Mouse (Mus musculus): Measurements from ENCODE around the gene Rcn3. TPM values are rescaled to one million over a fixed set of nuclear protein-coding genes. Genes with fewer than 3 reads are reported as not detected.
A peak's percentile ranks its signal among the peaks of the same experiment; 100 is the strongest.

Rcn3 gene
- total and polyA plus RNA-seq, 3 experiments, result 0.38 TPM; not detected in 2

GRCm38 (mm10) chr7:45139904-45140723 is 48.1 kb upstream of the Rcn3 start:
- peaks cover 2 to 23% of the 10 kb centered on the region in 2 experiments; a peak in 3 of 4 replicates for H3K4me1 ChIP-seq (ENCODE audit: control insufficient read depth in 1 of 2, insufficient read depth in 2 of 2)
- no peaks in the 10 kb centered on the region for H3K79me2 ChIP-seq (replicated peaks; ENCODE audit: control insufficient read depth, extremely low read depth, insufficient read depth, poor library complexity, severe bottlenecking)
- no peaks in the 10 kb centered on the region for H3K9me3 ChIP-seq (replicated peaks; ENCODE audit: low read length)
- dilution Hi-C loops (cut with MboI; ENCODE audit: extremely low pct_ligation_motif_present, extremely low pct_unique_long_range_greater_than_20kb, low sequenced_read_pairs), result no loop called here
- H3K36me3 ChIP-seq (replicated peaks in 1 of 2; ENCODE audit: control insufficient read depth in 1 of 2, insufficient read depth in 1 of 2, low read length in 1 of 2), result peaks cover 12 to 44% of the 10 kb centered on the region in 2 experiments
- H3K9ac ChIP-seq (ENCODE audit: insufficient read depth, low read depth), result no peak overlapping the region
- H3K27ac ChIP-seq (ENCODE audit: insufficient read depth, low read depth), result no peak overlapping the region
- no peak overlapping the region for H3K4me2 ChIP-seq (ENCODE audit: insufficient read depth, low read depth, poor library complexity, severe bottlenecking)
- H3K27me3 ChIP-seq (replicated peaks), result no peaks in the 10 kb centered on the region
- no peak for TF ChIP-seq NELFE (IDR thresholded peaks at IDR 0.05; ENCODE audit: low read depth, low read length)
- TF ChIP-seq ZC3H11A (IDR thresholded peaks at IDR 0.05; ENCODE audit: low read depth, low read length), result no peak
- no peak for TF ChIP-seq TCF12 (IDR thresholded peaks at IDR 0.05; ENCODE audit: low read depth, low read length)
- TF ChIP-seq MAFK (IDR thresholded peaks at IDR 0.05; ENCODE audit: insufficient replicate concordance, low read length), result no peak
- in situ Hi-C loops (cut with MboI; ENCODE audit: low pct_ligation_motif_present, low pct_unique_long_range_greater_than_20kb, low sequenced_read_pairs), result no loop called here
- DNase-seq (ENCODE audit: extremely low read depth), result no peak
- H3K4me3 ChIP-seq (replicated peaks in 1 of 3; ENCODE audit: low read depth in 2 of 3, low read length in 2 of 3, poor library complexity in 1 of 3), result no peak overlapping the region

GRCm38 (mm10) chr7:45138403-45138802 is 46.4 kb upstream of the Rcn3 start:
- H3K27ac ChIP-seq (ENCODE audit: insufficient read depth, low read depth), result no peak overlapping the region
- dilution Hi-C loops (cut with MboI; ENCODE audit: extremely low pct_ligation_motif_present, extremely low pct_unique_long_range_greater_than_20kb, low sequenced_read_pairs) (no loop called here), in situ Hi-C loops (cut with MboI; ENCODE audit: low pct_ligation_motif_present, low pct_unique_long_range_greater_than_20kb, low sequenced_read_pairs) (no loop called here)
- no peak overlapping the region for H3K4me2 ChIP-seq (ENCODE audit: insufficient read depth, low read depth, poor library complexity, severe bottlenecking)
- H3K9ac ChIP-seq (ENCODE audit: insufficient read depth, low read depth), result no peak overlapping the region
- TF ChIP-seq CHD1 (IDR thresholded peaks at IDR 0.05; ENCODE audit: low read depth, low read length) (no peak), TBP (conservative IDR thresholded peaks at IDR 0.05; ENCODE audit: low read depth, low read length) (0 out of 2 replicates have a peak, but pooled peaks have one; percentile 24)
- H3K27me3 ChIP-seq (replicated peaks), result no peaks in the 10 kb centered on the region
- H3K36me3 ChIP-seq (replicated peaks in 1 of 2; ENCODE audit: control insufficient read depth in 1 of 2, insufficient read depth in 1 of 2, low read length in 1 of 2), result peaks cover 6 to 33% of the 10 kb centered on the region in 2 experiments
- peaks cover under 1% of the 10 kb centered on the region for H3K9me3 ChIP-seq (replicated peaks; ENCODE audit: low read length)
- H3K4me1 ChIP-seq (ENCODE audit: control insufficient read depth in 1 of 2, insufficient read depth in 2 of 2), result peaks cover 5 to 34% of the 10 kb centered on the region in 2 experiments
- H3K4me3 ChIP-seq (replicated peaks in 1 of 3; ENCODE audit: low read depth in 2 of 3, low read length in 2 of 3, poor library complexity in 1 of 3), result no peak overlapping the region
- H3K79me2 ChIP-seq (replicated peaks; ENCODE audit: control insufficient read depth, extremely low read depth, insufficient read depth, poor library complexity, severe bottlenecking), result no peaks in the 10 kb centered on the region
- DNase-seq (ENCODE audit: extremely low read depth), result no peak

- Histone ChIP-seq H3K27me3 (replicated peaks) (no peaks in the 10 kb centered on the region), H3K9ac (ENCODE audit: insufficient read depth, low read depth) (no peak overlapping the region), H3K79me2 (replicated peaks; ENCODE audit: control insufficient read depth, extremely low read depth, insufficient read depth, poor library complexity, severe bottlenecking) (no peaks in the 10 kb centered on the region), H3K36me3 (replicated peaks in 1 of 2; ENCODE audit: control insufficient read depth in 1 of 2, insufficient read depth in 1 of 2, low read length in 1 of 2) (peaks cover under 1 to 25% of the 10 kb centered on the region in 2 experiments), H3K9me3 (replicated peaks; ENCODE audit: low read length) (peaks cover 3% of the 10 kb centered on the region), H3K27ac (ENCODE audit: insufficient read depth, low read depth) (no peak overlapping the region), H3K4me1 (ENCODE audit: control insufficient read depth in 1 of 2, insufficient read depth in 2 of 2) (peaks cover 5 to 34% of the 10 kb centered on the region in 2 experiments), H3K4me2 (ENCODE audit: insufficient read depth, low read depth, poor library complexity, severe bottlenecking) (no peak overlapping the region), H3K4me3 (replicated peaks in 1 of 3; ENCODE audit: low read depth in 2 of 3, low read length in 2 of 3, poor library complexity in 1 of 3) (no peak overlapping the region)
- dilution Hi-C loops (cut with MboI; ENCODE audit: extremely low pct_ligation_motif_present, extremely low pct_unique_long_range_greater_than_20kb, low sequenced_read_pairs) (no loop called here), in situ Hi-C loops (cut with MboI; ENCODE audit: low pct_ligation_motif_present, low pct_unique_long_range_greater_than_20kb, low sequenced_read_pairs) (no loop called here)
- DNase-seq (ENCODE audit: extremely low read depth), result no peak
- TF ChIP-seq EP300 (IDR thresholded peaks at IDR 0.05; ENCODE audit: low read length) (no peak), NELFE (IDR thresholded peaks at IDR 0.05; ENCODE audit: low read depth, low read length) (no peak), USF2 (conservative IDR thresholded peaks at IDR 0.05; ENCODE audit: low read depth, low read length) (no peak), ZNF384 (IDR thresholded peaks at IDR 0.05; ENCODE audit: low read depth, low read length) (no peak), HCFC1 (IDR thresholded peaks at IDR 0.05; ENCODE audit: low read depth, low read length) (no peak), UBTF (IDR thresholded peaks at IDR 0.05; ENCODE audit: low read depth, low read length) (no peak), ZKSCAN1 (IDR thresholded peaks at IDR 0.05; ENCODE audit: borderline replicate concordance, low read depth, low read length) (no peak), SIN3A (IDR thresholded peaks at IDR 0.05; ENCODE audit: low read length) (no peak), MYC (IDR thresholded peaks at IDR 0.05; ENCODE audit: low read depth, low read length) (no peak), MEF2A (IDR thresholded peaks at IDR 0.05; ENCODE audit: borderline replicate concordance, low read depth, low read length) (no peak), TBP (conservative IDR thresholded peaks at IDR 0.05; ENCODE audit: low read depth, low read length) (no peak), KAT2A (IDR thresholded peaks at IDR 0.05; ENCODE audit: insufficient replicate concordance, low read length) (no peak), CHD1 (IDR thresholded peaks at IDR 0.05; ENCODE audit: low read depth, low read length) (no peak), CTCF (conservative IDR thresholded peaks at IDR 0.05 in 1 of 2, IDR thresholded peaks at IDR 0.05 in 1 of 2; ENCODE audit: low read depth in 2 of 2, low read length in 2 of 2) (no peak), PAX5 (IDR thresholded peaks at IDR 0.05; ENCODE audit: low read length) (no peak), E2F4 (IDR thresholded peaks at IDR 0.05; ENCODE audit: insufficient replicate concordance, low read depth, low read length) (no peak)
Observed at GRCm38 (mm10) chr7:45137171-45138006, 45.4 kb upstream of the Rcn3 start.

Measured in CH12.LX (cell line).